Mouse (Mus musculus): ENCODE results near the gene Tppp. TPM values are rescaled to one million over a fixed set of nuclear protein-coding genes. Genes with fewer than 3 reads are reported as not detected.

The Tppp gene
- polyA plus RNA-seq, 2 experiments, result 1.8 to 2.4 TPM

GRCm38 (mm10) chr13:74031133-74031532 is 21.9 kb downstream of the Tppp start:
- Histone ChIP-seq H3K4me1 (ENCODE audit: control insufficient read depth, insufficient read depth, low read length) (no peaks in the 10 kb centered on the region), H3K4me2 (replicated peaks; ENCODE audit: low read depth, low read length, severe bottlenecking) (no peak overlapping the region), H3K9ac (ENCODE audit: low read depth, low read length, severe bottlenecking) (no peak overlapping the region), H3K27ac (replicated peaks; ENCODE audit: low read depth, low read length) (no peak overlapping the region), H3K27me3 (ENCODE audit: control insufficient read depth, insufficient read depth, low read length) (no peaks in the 10 kb centered on the region), H3K36me3 (ENCODE audit: control insufficient read depth, insufficient read depth, low read length) (peaks cover 7% of the 10 kb centered on the region; the same call in 1 of the 2 replicates), H3K4me3 (replicated peaks; ENCODE audit: low read length) (no peak overlapping the region), H3K9me3 (ENCODE audit: control insufficient read depth, low read length) (no peaks in the 10 kb centered on the region)
- TF ChIP-seq POLR2A (IDR thresholded peaks at IDR 0.05; ENCODE audit: borderline replicate concordance, extremely low read depth, insufficient read depth, insufficient read length), result no peak
- ATAC-seq (ENCODE audit: low FRiP score, low read depth) (no peak), DNase-seq (ENCODE audit: low spot score) (no peak)
- WGBS, result 83% methylated on average over 8 of the region's 8 CpGs

GRCm38 (mm10) chr13:74034756-74035155 is 25.5 kb downstream of the Tppp start:
- Histone ChIP-seq H3K4me2 (replicated peaks; ENCODE audit: low read depth, low read length, severe bottlenecking) (no peak overlapping the region), H3K27me3 (ENCODE audit: control insufficient read depth, insufficient read depth, low read length) (no peaks in the 10 kb centered on the region), H3K4me1 (ENCODE audit: control insufficient read depth, insufficient read depth, low read length) (no peaks in the 10 kb centered on the region), H3K4me3 (replicated peaks; ENCODE audit: low read length) (no peak overlapping the region), H3K27ac (replicated peaks; ENCODE audit: low read depth, low read length) (no peak overlapping the region), H3K36me3 (ENCODE audit: control insufficient read depth, insufficient read depth, low read length) (peaks cover 33% of the 10 kb centered on the region), H3K9me3 (ENCODE audit: control insufficient read depth, low read length) (no peaks in the 10 kb centered on the region), H3K9ac (ENCODE audit: low read depth, low read length, severe bottlenecking) (no peak overlapping the region)
- DNase-seq (ENCODE audit: low spot score), result no peak
- no peak for TF ChIP-seq POLR2A (IDR thresholded peaks at IDR 0.05; ENCODE audit: borderline replicate concordance, extremely low read depth, insufficient read depth, insufficient read length)
- ATAC-seq (ENCODE audit: low FRiP score, low read depth), result no peak
- 59% methylated on average over 2 of the region's 2 CpGs for WGBS

GRCm38 (mm10) chr13:74035776-74036175 is 26.6 kb downstream of the Tppp start:
- ATAC-seq (ENCODE audit: low FRiP score, low read depth), result no peak
- H3K36me3 ChIP-seq (ENCODE audit: control insufficient read depth, insufficient read depth, low read length), result peaks cover 43% of the 10 kb centered on the region
- WGBS, result 83% methylated on average over 2 of the region's 2 CpGs

GRCm38 (mm10) chr13:74039926-74040325 is 30.7 kb downstream of the Tppp start:
- no peaks in the 10 kb centered on the region for H3K27me3 ChIP-seq (ENCODE audit: control insufficient read depth, insufficient read depth, low read length)
- no peak overlapping the region for H3K27ac ChIP-seq (replicated peaks; ENCODE audit: low read depth, low read length)
- H3K9me3 ChIP-seq (ENCODE audit: control insufficient read depth, low read length), result no peaks in the 10 kb centered on the region
- peaks cover 54% of the 10 kb centered on the region for H3K36me3 ChIP-seq (ENCODE audit: control insufficient read depth, insufficient read depth, low read length)
- H3K4me2 ChIP-seq (replicated peaks; ENCODE audit: low read depth, low read length, severe bottlenecking), result no peak overlapping the region
- H3K4me3 ChIP-seq (replicated peaks; ENCODE audit: low read length), result no peak overlapping the region
- no peak for TF ChIP-seq POLR2A (IDR thresholded peaks at IDR 0.05; ENCODE audit: borderline replicate concordance, extremely low read depth, insufficient read depth, insufficient read length)
- WGBS, result 92% methylated on average over 3 of the region's 3 CpGs
- no peak for DNase-seq (ENCODE audit: low spot score)
- no peaks in the 10 kb centered on the region for H3K4me1 ChIP-seq (ENCODE audit: control insufficient read depth, insufficient read depth, low read length)
- ATAC-seq (ENCODE audit: low FRiP score, low read depth), result no peak
- H3K9ac ChIP-seq (ENCODE audit: low read depth, low read length, severe bottlenecking), result no peak overlapping the region

More at GRCm38 (mm10) chr13:74035776-74036175, 26.6 kb downstream of the Tppp start:
- Histone ChIP-seq H3K4me2 (replicated peaks; ENCODE audit: low read depth, low read length, severe bottlenecking) (no peak overlapping the region), H3K27ac (replicated peaks; ENCODE audit: low read depth, low read length) (no peak overlapping the region), H3K27me3 (ENCODE audit: control insufficient read depth, insufficient read depth, low read length) (no peaks in the 10 kb centered on the region), H3K9me3 (ENCODE audit: control insufficient read depth, low read length) (no peaks in the 10 kb centered on the region), H3K4me1 (ENCODE audit: control insufficient read depth, insufficient read depth, low read length) (no peaks in the 10 kb centered on the region), H3K9ac (ENCODE audit: low read depth, low read length, severe bottlenecking) (no peak overlapping the region), H3K4me3 (replicated peaks; ENCODE audit: low read length) (no peak overlapping the region)
- DNase-seq (ENCODE audit: low spot score), result no peak
- no peak for TF ChIP-seq POLR2A (IDR thresholded peaks at IDR 0.05; ENCODE audit: borderline replicate concordance, extremely low read depth, insufficient read depth, insufficient read length)

- H3K36me3 ChIP-seq (ENCODE audit: control insufficient read depth, insufficient read depth, low read length), result peaks cover 33% of the 10 kb centered on the region
Observed at GRCm38 (mm10) chr13:74056194-74056593, 47.0 kb downstream of the Tppp start.

GRCm38 (mm10) chr13:74058081-74058480 is 48.9 kb downstream of the Tppp start:
- Histone ChIP-seq H3K9me3 (ENCODE audit: control insufficient read depth, low read length) (no peaks in the 10 kb centered on the region), H3K9ac (ENCODE audit: low read depth, low read length, severe bottlenecking) (no peak overlapping the region), H3K27me3 (ENCODE audit: control insufficient read depth, insufficient read depth, low read length) (no peaks in the 10 kb centered on the region), H3K27ac (replicated peaks; ENCODE audit: low read depth, low read length) (no peak overlapping the region), H3K36me3 (ENCODE audit: control insufficient read depth, insufficient read depth, low read length) (peaks cover 20% of the 10 kb centered on the region), H3K4me3 (replicated peaks; ENCODE audit: low read length) (no peak overlapping the region), H3K4me2 (replicated peaks; ENCODE audit: low read depth, low read length, severe bottlenecking) (no peak overlapping the region), H3K4me1 (ENCODE audit: control insufficient read depth, insufficient read depth, low read length) (no peaks in the 10 kb centered on the region)
- 93% methylated on average over 9 of the region's 9 CpGs for WGBS
- DNase-seq (ENCODE audit: low spot score), result no peak
- no peak for TF ChIP-seq POLR2A (IDR thresholded peaks at IDR 0.05; ENCODE audit: borderline replicate concordance, extremely low read depth, insufficient read depth, insufficient read length)
- ATAC-seq (ENCODE audit: low FRiP score, low read depth), result no peak

More at GRCm38 (mm10) chr13:74056194-74056593, 47.0 kb downstream of the Tppp start:
- WGBS, result 96% methylated on average over 1 of the region's 1 CpGs
- H3K9ac ChIP-seq (ENCODE audit: low read depth, low read length, severe bottlenecking), result no peak overlapping the region
- no peaks in the 10 kb centered on the region for H3K27me3 ChIP-seq (ENCODE audit: control insufficient read depth, insufficient read depth, low read length)
- DNase-seq (ENCODE audit: low spot score) (no peak), ATAC-seq (ENCODE audit: low FRiP score, low read depth) (no peak)
- H3K4me3 ChIP-seq (replicated peaks; ENCODE audit: low read length), result no peak overlapping the region
- H3K4me1 ChIP-seq (ENCODE audit: control insufficient read depth, insufficient read depth, low read length), result no peaks in the 10 kb centered on the region
- H3K27ac ChIP-seq (replicated peaks; ENCODE audit: low read depth, low read length), result no peak overlapping the region
- no peak for TF ChIP-seq POLR2A (IDR thresholded peaks at IDR 0.05; ENCODE audit: borderline replicate concordance, extremely low read depth, insufficient read depth, insufficient read length)
- H3K9me3 ChIP-seq (ENCODE audit: control insufficient read depth, low read length), result no peaks in the 10 kb centered on the region
- H3K4me2 ChIP-seq (replicated peaks; ENCODE audit: low read depth, low read length, severe bottlenecking), result no peak overlapping the region
